Mouse (Mus musculus): Measurements from ENCODE around the gene Mip. TPM values are rescaled to one million over a fixed set of nuclear protein-coding genes. Genes with fewer than 3 reads are reported as not detected.

Mip gene
- polyA plus RNA-seq, 1 experiment = not detected

GRCm38 (mm10) chr10:128278158-128278557, 52.5 kb downstream of the Mip start:
- Histone ChIP-seq H3K4me3 (ENCODE audit: insufficient read depth, poor library complexity, severe bottlenecking) (no peak overlapping the region), H3K36me3 (ENCODE audit: control insufficient read depth, insufficient read depth) (peaks cover 12% of the 10 kb centered on the region), H3K79me2 (ENCODE audit: control insufficient read depth, insufficient read depth) (no peaks in the 10 kb centered on the region), H3ac (ENCODE audit: control insufficient read depth, insufficient read length, low read depth) (no peak overlapping the region), H3K79me3 (ENCODE audit: low read depth) (no peaks in the 10 kb centered on the region), H3K27me3 (ENCODE audit: control insufficient read depth, insufficient read depth, insufficient read length) (no peaks in the 10 kb centered on the region)
- no peak for TF ChIP-seq CTCF (IDR thresholded peaks at IDR 0.05; ENCODE audit: control insufficient read depth, insufficient read depth, insufficient read length)
- no peak for TF ChIP-seq CEBPB (IDR thresholded peaks at IDR 0.05; ENCODE audit: low read depth)
- no peak for TF ChIP-seq MYOD1 (IDR thresholded peaks at IDR 0.05; ENCODE audit: control insufficient read depth, insufficient read length, low read depth)
- no peak for TF ChIP-seq USF1 (IDR thresholded peaks at IDR 0.05; ENCODE audit: low read depth)
- TF ChIP-seq FOSL1 (IDR thresholded peaks at IDR 0.05; ENCODE audit: insufficient read depth, low read length, poor library complexity, severe bottlenecking) = no peak
- TF ChIP-seq MYOG (IDR thresholded peaks at IDR 0.05; ENCODE audit: control insufficient read depth, extremely low read depth, insufficient read length) = no peak
- no peak for TF ChIP-seq MAX (IDR thresholded peaks at IDR 0.05)

- no peak overlapping the region for H3ac ChIP-seq (ENCODE audit: control insufficient read depth, insufficient read length, low read depth)
- no peak for TF ChIP-seq CTCF (IDR thresholded peaks at IDR 0.05; ENCODE audit: control insufficient read depth, insufficient read depth, insufficient read length)
- TF ChIP-seq FOSL1 (IDR thresholded peaks at IDR 0.05; ENCODE audit: insufficient read depth, low read length, poor library complexity, severe bottlenecking) = no peak
- no peaks in the 10 kb centered on the region for H3K79me3 ChIP-seq (ENCODE audit: low read depth)
- no peak overlapping the region for H3K4me3 ChIP-seq (ENCODE audit: insufficient read depth, poor library complexity, severe bottlenecking)
- no peaks in the 10 kb centered on the region for H3K27me3 ChIP-seq (ENCODE audit: control insufficient read depth, insufficient read depth, insufficient read length)
- no peaks in the 10 kb centered on the region for H3K79me2 ChIP-seq (ENCODE audit: control insufficient read depth, insufficient read depth)
- peaks cover 21% of the 10 kb centered on the region for H3K36me3 ChIP-seq (ENCODE audit: control insufficient read depth, insufficient read depth)
These were observed 55.3 kb downstream of the Mip start for GRCm38 (mm10) chr10:128280943-128281342.

Other genes with a start within 250 kb of the Mip start
- not detected for gene Hsd17b6, start 218.2 kb upstream of the Mip start, polyA plus RNA-seq (2012; fragmentation: generic; extraction: Trizol)
- 27.8 TPM for gene Prim1, start 210.7 kb upstream of the Mip start, polyA plus RNA-seq (2012; fragmentation: generic; extraction: Trizol)
- 936 TPM for gene Naca, start 190.3 kb upstream of the Mip start, polyA plus RNA-seq (2012; fragmentation: generic; extraction: Trizol)
- gene Ptges3, start 166.9 kb upstream of the Mip start, polyA plus RNA-seq (2012; fragmentation: generic; extraction: Trizol) = 133 TPM
- gene Atp5b, start 142.6 kb upstream of the Mip start, polyA plus RNA-seq (2012; fragmentation: generic; extraction: Trizol) = 3,917 TPM
- 8.2 TPM for gene Baz2a, start 134.3 kb upstream of the Mip start, polyA plus RNA-seq (2012; fragmentation: generic; extraction: Trizol)
- gene Rbms2, start 45.5 kb upstream of the Mip start, polyA plus RNA-seq (2012; fragmentation: generic; extraction: Trizol) = 61.4 TPM
- gene Gls2, start 31.4 kb upstream of the Mip start, polyA plus RNA-seq (2012; fragmentation: generic; extraction: Trizol) = 2.8 TPM
- 13.4 TPM for gene Spryd4, start 14.0 kb upstream of the Mip start, polyA plus RNA-seq (2012; fragmentation: generic; extraction: Trizol)
- 17.7 TPM for gene Timeless, start 6.2 kb downstream of the Mip start, polyA plus RNA-seq (2012; fragmentation: generic; extraction: Trizol)
- 0.16 TPM for gene Apon, start 28.3 kb downstream of the Mip start, polyA plus RNA-seq (2012; fragmentation: generic; extraction: Trizol)
- gene Apof, start 42.8 kb downstream of the Mip start, polyA plus RNA-seq (2012; fragmentation: generic; extraction: Trizol) = not detected
- 3.9 TPM for gene Stat2, start 44.7 kb downstream of the Mip start, polyA plus RNA-seq (2012; fragmentation: generic; extraction: Trizol)
- gene Il23a, start 72.9 kb downstream of the Mip start, polyA plus RNA-seq (2012; fragmentation: generic; extraction: Trizol) = not detected
- gene Pan2, start 77.5 kb downstream of the Mip start, polyA plus RNA-seq (2012; fragmentation: generic; extraction: Trizol) = 5.0 TPM
- 102 TPM for gene Cnpy2, start 96.6 kb downstream of the Mip start, polyA plus RNA-seq (2012; fragmentation: generic; extraction: Trizol)
- 212 TPM for gene Cs, start 111.9 kb downstream of the Mip start, polyA plus RNA-seq (2012; fragmentation: generic; extraction: Trizol)
- 13.7 TPM for gene Coq10a, start 143.2 kb downstream of the Mip start, polyA plus RNA-seq (2012; fragmentation: generic; extraction: Trizol)
- 35.9 TPM for gene Ankrd52, start 151.3 kb downstream of the Mip start, polyA plus RNA-seq (2012; fragmentation: generic; extraction: Trizol)
- gene Slc39a5, start 175.4 kb downstream of the Mip start, polyA plus RNA-seq (2012; fragmentation: generic; extraction: Trizol) = not detected
- gene Nabp2, start 185.7 kb downstream of the Mip start, polyA plus RNA-seq (2012; fragmentation: generic; extraction: Trizol) = 93.0 TPM
- 34.0 TPM for gene Rnf41, start 185.8 kb downstream of the Mip start, polyA plus RNA-seq (2012; fragmentation: generic; extraction: Trizol)
- 48.4 TPM for gene Smarcc2, start 233.4 kb downstream of the Mip start, polyA plus RNA-seq (2012; fragmentation: generic; extraction: Trizol)

Measured in C2C12 (cell line).